Mouse (Mus musculus) heart, postnatal 25 days (tissue): ENCODE results near the gene Hexim1. TPM values are rescaled to one million over a fixed set of nuclear protein-coding genes. Genes with fewer than 3 reads are reported as not detected.

Source experiments
- DNase-seq: peaks from one replicate; pipeline ENCODE4 v3.0.0; 2022; ENCODE audit warnings: low spot score
- intact Hi-C: fragments of 180-260 bp; cut with DNase I; formaldehyde crosslinking; loops from one replicate; pipeline ENCODE4 v1.15.1; 2025
- total RNA-seq, 2 experiments: library from RNA; stranded (reverse); gene quantifications; 2 replicates each; pipeline ENCODE4 v1.2.3; 2021

Gene Hexim1
- total RNA-seq, 2 experiments from 2014 or later = 17.5 to 18.8 TPM

DNA sequence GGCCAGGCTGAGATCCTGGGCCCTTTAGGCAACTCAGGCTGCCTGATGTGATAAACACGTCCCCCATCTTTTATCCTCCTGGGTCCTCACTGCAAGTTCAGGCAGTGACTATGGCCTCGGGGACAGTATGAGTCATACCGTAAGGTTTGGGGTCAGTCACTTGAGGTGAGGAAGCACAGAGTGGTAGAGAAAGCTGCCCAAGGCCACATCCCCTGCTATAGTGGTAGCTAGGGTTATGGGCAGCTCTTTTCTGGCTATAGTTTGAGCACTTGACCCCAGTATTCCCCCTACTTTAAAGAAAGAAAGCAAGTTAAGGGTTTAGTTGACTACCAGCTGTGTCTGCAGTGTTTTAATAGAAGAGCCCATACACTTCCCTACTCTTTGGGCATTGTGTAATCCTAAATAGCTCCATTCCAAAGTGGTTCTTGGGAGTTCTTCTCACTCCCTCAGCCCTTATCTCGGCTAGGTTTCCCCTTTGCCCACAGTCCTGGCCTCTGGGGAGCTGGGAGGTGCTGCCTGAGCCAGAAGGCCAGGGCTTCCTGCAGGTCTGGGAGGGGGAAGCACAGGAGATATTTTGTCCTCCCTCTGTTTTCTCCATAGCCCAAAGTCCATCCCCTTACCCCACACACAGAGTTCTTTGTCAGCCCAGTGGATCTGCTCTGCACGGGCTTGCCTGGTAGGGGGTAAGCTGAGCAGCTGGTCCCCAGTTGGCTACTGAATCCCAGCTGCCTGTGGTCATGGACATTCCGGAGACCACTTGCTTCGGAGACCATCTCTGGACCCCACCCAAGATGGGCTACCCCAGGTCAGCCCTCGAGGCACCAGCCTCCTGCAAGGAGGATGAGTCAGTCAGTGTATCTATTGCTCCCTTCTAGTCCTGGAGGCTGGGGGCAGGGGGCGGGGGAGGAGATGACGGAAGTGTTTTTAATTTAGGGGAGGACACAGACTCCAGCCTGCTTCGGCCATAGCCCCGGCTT is 28.6 kb downstream of the Hexim1 start:
- intact Hi-C loops = no loop called here
- DNase-seq = no peak

DNA sequence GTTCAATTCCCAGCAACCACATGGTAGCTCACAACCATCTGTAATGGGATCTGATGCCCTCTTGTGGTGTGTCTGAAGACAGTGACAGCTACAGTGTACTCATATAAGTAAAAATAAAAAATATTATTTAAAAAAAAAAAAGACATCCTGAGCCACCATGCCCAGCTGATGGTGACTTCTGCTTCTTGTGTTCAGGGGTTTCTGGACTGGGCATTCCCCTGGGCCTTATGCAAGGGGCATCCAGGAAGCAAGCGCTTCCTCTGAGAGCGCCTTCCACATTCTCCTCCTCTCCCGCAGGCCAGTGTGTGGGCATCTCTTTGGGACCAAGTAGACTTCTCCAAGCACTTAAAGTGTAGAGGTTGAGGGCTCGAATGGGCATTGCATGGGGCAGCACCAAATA is 30.4 kb downstream of the Hexim1 start:
- intact Hi-C loops = no loop called here
- no peak for DNase-seq

DNA sequence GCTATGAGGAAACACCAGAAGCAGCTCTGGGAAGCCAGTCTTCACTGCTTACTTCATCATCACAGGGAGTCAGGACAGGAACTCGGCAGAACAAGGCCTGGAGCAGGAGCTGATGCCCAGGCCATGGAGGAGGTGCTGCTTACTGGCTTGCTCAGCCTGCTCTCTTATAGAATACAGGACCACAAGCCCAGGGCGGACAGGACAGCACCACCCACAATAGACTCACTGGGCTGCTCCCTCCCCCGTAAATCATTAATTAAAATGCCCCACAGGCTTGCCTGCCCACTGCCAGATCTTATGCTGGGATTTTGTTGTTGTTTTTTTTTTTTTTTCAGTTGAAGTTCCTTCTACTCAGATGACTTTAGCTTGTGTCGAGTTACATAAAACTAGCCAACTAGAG is 31.7 kb downstream of the Hexim1 start:
- no peak for DNase-seq
- intact Hi-C loops = no loop called here

DNA sequence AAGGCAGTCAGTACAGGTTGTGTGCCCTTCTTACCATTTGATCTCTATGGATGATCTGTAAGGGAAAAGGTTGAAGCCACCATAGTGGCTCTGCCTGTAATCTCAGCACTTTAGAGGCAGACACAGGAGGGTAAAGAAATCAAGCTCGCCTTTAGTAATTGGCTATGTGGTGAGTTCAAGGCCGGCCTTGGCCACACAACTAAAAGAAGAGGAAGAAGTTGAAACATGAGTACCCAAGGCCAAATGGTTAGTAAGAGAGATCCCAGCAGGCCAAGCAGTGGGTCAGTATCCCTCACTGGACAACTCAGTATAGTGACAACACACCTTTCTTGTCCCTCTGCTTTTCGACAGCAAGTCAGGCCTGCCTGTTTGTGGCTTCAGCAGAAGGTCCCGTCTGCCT is 33.7 kb downstream of the Hexim1 start:
- no peak for DNase-seq
- intact Hi-C loops = loop anchor here (10.0 kb wide), 1 partner anchor 245 kb away; the partner anchor contains the start of gene Gfap

DNA sequence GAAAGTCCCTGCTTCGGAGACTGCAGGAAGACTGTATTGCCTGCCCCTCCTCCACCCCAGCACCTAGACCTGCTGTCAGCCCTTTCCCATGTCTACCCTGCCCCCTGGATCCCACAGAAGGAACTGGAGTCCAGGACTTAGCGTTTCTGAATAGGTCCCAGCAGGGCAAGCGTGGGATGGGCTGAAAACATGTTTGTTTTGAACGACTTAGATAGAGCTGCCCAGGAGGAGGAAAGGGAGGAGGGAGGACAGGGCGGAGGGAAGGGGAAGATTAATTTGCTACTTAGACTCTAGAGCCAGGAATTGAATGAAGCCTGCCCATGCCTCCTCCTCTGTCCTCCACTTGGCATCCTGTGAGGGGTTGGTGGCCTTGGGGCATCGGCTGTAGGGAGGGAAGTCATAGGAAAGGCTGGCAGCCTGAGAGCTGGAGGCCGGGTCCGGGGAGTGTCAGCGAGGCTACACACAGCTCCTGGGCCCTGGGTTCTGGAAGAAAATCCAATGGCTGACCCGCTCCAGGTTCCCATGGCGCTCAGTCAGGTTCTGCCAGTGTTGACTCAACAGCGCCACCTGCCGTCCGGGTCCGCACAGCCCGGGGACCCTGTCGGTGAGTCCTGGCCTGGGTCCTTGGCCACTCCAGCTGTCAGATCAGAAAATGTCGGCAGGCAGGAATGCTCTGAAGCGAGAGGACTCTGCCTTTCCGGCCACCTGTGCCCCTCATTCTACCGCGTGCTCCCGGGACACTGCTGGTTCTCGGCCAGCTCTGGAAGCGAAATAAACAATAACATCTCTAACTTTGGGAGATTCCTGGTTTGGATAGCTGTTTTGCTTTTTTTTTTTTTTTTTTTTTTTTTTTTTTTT is 42.8 kb downstream of the Hexim1 start:
- peak; percentile 89 for DNase-seq
- intact Hi-C loops = loop anchor here (1.0 to 10.0 kb wide), 3 partner anchors 42 to 254 kb away; partner anchors contain the start of gene Gfap

DNA sequence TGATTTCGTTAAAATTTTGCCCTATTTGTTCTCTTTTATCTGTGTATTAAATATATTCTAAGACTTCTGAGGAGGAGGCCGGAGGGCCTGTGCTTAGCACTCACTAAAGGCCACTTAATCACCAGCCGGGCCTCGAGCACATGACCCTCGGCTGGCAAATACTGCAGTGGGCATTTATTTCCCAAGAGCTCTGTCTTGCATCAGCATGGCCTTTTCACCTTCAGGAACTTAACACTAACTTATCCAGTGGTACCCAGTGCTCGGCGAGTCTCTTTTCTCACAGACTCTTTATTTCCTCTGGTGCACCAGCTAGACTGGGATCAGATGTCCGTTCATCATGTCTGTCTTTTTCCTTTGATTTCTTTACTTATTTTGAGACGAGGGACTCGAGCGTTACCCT is 44.7 kb downstream of the Hexim1 start:
- no peak for DNase-seq
- intact Hi-C loops = loop anchor here (10.0 kb wide), 1 partner anchor 254 kb away; the partner anchor contains the start of gene Plekhm1

DNA sequence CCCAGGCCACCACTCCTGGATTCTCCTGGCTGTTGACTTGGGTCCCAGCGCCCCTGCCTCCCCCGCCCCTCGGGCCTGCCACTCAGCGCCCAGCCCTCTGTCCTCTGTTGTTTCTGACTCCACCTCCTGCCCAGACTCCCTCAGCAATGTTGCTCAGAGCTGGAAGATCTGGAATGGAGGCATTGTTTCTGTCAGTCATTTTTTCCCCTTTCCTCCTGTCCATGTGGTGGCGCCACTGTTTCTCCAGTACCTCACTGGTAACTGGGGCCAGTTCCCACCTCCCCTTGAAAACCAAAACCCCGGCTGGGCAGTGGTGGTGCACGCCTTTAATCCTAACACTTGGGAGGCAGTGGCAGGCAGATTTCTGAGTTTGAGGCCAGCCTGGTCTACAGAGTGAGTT is 45.4 kb downstream of the Hexim1 start:
- DNase-seq = no peak
- intact Hi-C loops = loop anchor here (10.0 kb wide), 1 partner anchor 253 kb away; the partner anchor contains the start of gene Plekhm1

DNA sequence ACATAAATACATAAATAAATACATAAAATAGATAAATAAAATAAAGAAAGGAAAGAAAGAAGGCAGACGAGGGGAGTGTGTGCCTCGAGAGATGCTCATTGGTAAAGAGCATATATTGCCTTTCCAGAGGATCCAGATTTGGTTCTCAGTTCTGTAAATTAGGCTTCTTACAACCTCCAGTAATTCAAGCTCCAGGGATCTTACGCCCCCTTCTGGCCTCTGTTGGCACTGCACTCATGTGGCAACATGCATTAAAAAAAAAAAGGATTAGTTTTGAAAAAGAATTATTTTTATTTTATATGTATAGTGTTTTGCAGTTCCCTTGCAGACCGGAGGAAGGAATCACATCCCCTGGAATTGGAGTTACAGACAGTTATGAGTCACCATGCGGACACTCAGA is 46.1 kb downstream of the Hexim1 start:
- no peak for DNase-seq
- intact Hi-C loops = loop anchor here (10.0 kb wide), 1 partner anchor 253 kb away; the partner anchor contains the start of gene Plekhm1

DNA sequence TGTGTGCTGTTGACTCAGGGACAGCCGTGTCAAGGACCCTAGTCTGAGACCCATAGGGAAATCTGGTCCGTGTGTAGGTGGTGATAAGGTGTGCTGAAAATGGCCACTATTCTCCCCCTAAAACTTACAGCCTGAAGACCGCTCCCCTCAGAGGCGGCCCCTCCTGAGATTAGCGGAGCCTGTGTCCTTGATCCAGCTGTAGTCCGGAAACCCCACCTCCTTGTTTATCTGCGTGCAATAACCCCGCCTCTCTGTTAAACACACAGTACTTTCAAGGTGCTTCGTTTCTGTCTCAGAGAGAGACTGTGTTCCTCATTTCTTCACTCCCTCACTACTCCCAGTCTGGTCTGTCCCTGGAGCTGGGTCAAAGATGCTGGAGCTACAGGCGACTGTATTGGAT is 48.4 kb downstream of the Hexim1 start:
- no peak for DNase-seq
- intact Hi-C loops = loop anchor here (10.0 kb wide), 1 partner anchor 250 kb away; the partner anchor contains the start of gene Plekhm1

DNA sequence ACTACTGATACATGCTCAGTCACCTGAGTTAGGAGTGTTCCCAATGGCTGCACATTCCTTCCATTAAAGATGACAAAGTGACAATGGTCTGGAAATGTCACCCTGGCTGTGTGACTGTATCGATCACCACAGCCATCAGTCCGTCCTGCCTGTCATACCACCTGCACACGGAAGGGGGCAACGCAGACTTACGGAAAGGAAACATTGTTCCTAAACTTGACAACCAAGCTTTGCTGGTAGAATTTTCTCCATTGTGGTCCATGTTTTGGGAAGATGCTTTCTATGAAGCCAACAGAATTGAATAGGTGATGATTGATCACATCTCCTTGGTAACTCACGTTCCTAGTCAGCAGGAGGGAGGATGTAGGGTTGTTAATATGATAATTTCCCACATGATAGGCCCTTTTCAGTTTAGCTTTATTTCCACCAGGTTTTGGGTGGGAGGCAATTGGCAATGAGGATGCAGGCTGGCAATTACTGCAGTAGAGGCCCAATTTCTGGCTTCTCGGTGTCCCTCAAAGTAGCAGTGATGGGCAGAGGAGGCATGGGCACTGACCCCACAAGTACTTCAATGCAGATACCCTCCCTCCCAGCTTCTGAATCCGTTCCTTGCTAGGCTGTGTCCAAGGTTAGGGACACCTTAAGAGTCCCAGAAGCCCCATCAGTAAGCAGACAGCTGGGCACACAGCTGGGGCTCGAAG is 52.8 kb downstream of the Hexim1 start:
- intact Hi-C loops = loop anchor here (1.0 to 10.0 kb wide), 4 partner anchors 16 to 246 kb away; partner anchors contain the start of gene Plekhm1
- DNase-seq = no peak

Other genes with a start within 250 kb of the Hexim1 start
- 10 to 100 TPM; 34.6 to 36.1 TPM for gene Eftud2, start 235.2 kb upstream of the Hexim1 start, total RNA-seq
- not detected for gene Ccdc103, start 235.0 kb upstream of the Hexim1 start, total RNA-seq
- gene Fam187a, start 231.1 kb upstream of the Hexim1 start, total RNA-seq = not detected
- gene Gfap, start 215.3 kb upstream of the Hexim1 start, total RNA-seq = under 1 TPM; 0.13 to 0.31 TPM
- under 1 TPM; 0.44 to 0.50 TPM for gene Kif18b, start 191.1 kb upstream of the Hexim1 start, total RNA-seq
- not detected for gene C1ql1, start 169.5 kb upstream of the Hexim1 start, total RNA-seq
- gene Nmt1, start 88.0 kb upstream of the Hexim1 start, total RNA-seq = 10 to 100 TPM; 65.2 to 66.1 TPM
- 10 to 100 TPM; 83.5 to 84.3 TPM for gene Dcakd, start 87.9 kb upstream of the Hexim1 start, total RNA-seq
- 10 to 100 TPM; 14.7 to 16.3 TPM for gene Plcd3, start 14.6 kb upstream of the Hexim1 start, total RNA-seq
- 10 to 100 TPM; 36.7 to 39.0 TPM for gene Acbd4, start 14.5 kb upstream of the Hexim1 start, total RNA-seq
- 1 to 10 TPM; 1.3 to 2.3 TPM for gene Hexim2, start 16.2 kb downstream of the Hexim1 start, total RNA-seq
- gene Fmnl1, start 54.9 kb downstream of the Hexim1 start, total RNA-seq = 10 to 100 TPM; 15.1 to 18.2 TPM
- gene 1700023F06Rik, start 92.3 kb downstream of the Hexim1 start, total RNA-seq = not detected
- not detected for gene Spata32, start 102.2 kb downstream of the Hexim1 start, total RNA-seq
- 1 to 10 TPM; 2.7 to 2.9 TPM for gene Map3k14, start 151.2 kb downstream of the Hexim1 start, total RNA-seq
- 10 to 100 TPM; 13.9 to 17.8 TPM for gene Arhgap27, start 247.5 kb downstream of the Hexim1 start, total RNA-seq